Mouse (Mus musculus) spleen, postnatal 36 days (tissue): ENCODE data around the gene Tfpi2.

Source experiments
- DNase-seq, 2 experiments: peaks; one replicate each; pipeline ENCODE4 v3.0.0; 2022; ENCODE audit warnings: low spot score in 2 of 2, mixed read lengths in 1 of 2

Gene Tfpi2

GRCm38 (mm10) chr6:3916015-3916414, 72.7 kb downstream of the Tfpi2 start:
- no peak for DNase-seq
